Mouse (Mus musculus): ENCODE measurements around the gene Spag6. TPM values are rescaled to one million over a fixed set of nuclear protein-coding genes. Genes with fewer than 3 reads are reported as not detected.

Gene Spag6
- total RNA-seq, 2 experiments from 2014 or later, result 0.62 TPM; not detected in 1

GRCm38 (mm10) chr2:18714337-18714736 is 20.5 kb downstream of the Spag6 start:
- intact Hi-C loops (cut with DNase I; ENCODE audit: low total_unique reads), result no loop called here
- no peak for DNase-seq

GRCm38 (mm10) chr2:18718521-18718920 is 24.7 kb downstream of the Spag6 start:
- no peak for DNase-seq
- intact Hi-C loops (cut with DNase I; ENCODE audit: low total_unique reads), result no loop called here

- intact Hi-C loops (cut with DNase I; ENCODE audit: low total_unique reads), result no loop called here
- DNase-seq, result no peak
These were observed 28.5 kb downstream of the Spag6 start for GRCm38 (mm10) chr2:18722208-18722830.

GRCm38 (mm10) chr2:18724462-18724861 is 30.6 kb downstream of the Spag6 start:
- no peak for DNase-seq
- intact Hi-C loops (cut with DNase I; ENCODE audit: low total_unique reads), result no loop called here

- no peak for DNase-seq
- intact Hi-C loops (cut with DNase I; ENCODE audit: low total_unique reads), result no loop called here
These were observed 32.0 kb downstream of the Spag6 start for GRCm38 (mm10) chr2:18725880-18726279.

GRCm38 (mm10) chr2:18731718-18732117 is 37.9 kb downstream of the Spag6 start:
- intact Hi-C loops (cut with DNase I; ENCODE audit: low total_unique reads), result no loop called here
- no peak for DNase-seq

- intact Hi-C loops (cut with DNase I; ENCODE audit: low total_unique reads), result no loop called here
These were observed 40.7 kb downstream of the Spag6 start for GRCm38 (mm10) chr2:18734394-18735127.

GRCm38 (mm10) chr2:18737040-18737439 is 43.2 kb downstream of the Spag6 start:
- DNase-seq, result no peak
- intact Hi-C loops (cut with DNase I; ENCODE audit: low total_unique reads), result no loop called here

More at GRCm38 (mm10) chr2:18734394-18735127, 40.7 kb downstream of the Spag6 start:
- DNase-seq, result no peak

- DNase-seq, result no peak
- intact Hi-C loops (cut with DNase I; ENCODE audit: low total_unique reads), result no loop called here
These were observed 45.4 kb downstream of the Spag6 start for GRCm38 (mm10) chr2:18739216-18739615.

GRCm38 (mm10) chr2:18756144-18756543 is 62.3 kb downstream of the Spag6 start:
- intact Hi-C loops (cut with DNase I; ENCODE audit: low total_unique reads), result no loop called here
- DNase-seq, result no peak

GRCm38 (mm10) chr2:18764846-18765245 is 71.0 kb downstream of the Spag6 start:
- intact Hi-C loops (cut with DNase I; ENCODE audit: low total_unique reads), result loop anchor here (10.0 kb wide), 2 partner anchors 90 to 720 kb away; partner anchors contain the start of genes Bmi1, Commd3 and Skida1
- no peak for DNase-seq

- no peak for DNase-seq
- intact Hi-C loops (cut with DNase I; ENCODE audit: low total_unique reads), result loop anchor here (10.0 kb wide), 2 partner anchors 91 to 721 kb away; partner anchors contain the start of genes Bmi1, Commd3 and Skida1
These were observed 71.8 kb downstream of the Spag6 start for GRCm38 (mm10) chr2:18765481-18766249.

GRCm38 (mm10) chr2:18766441-18766820 is 72.6 kb downstream of the Spag6 start:
- no peak for DNase-seq
- intact Hi-C loops (cut with DNase I; ENCODE audit: low total_unique reads), result loop anchor here (10.0 kb wide), 2 partner anchors 92 to 722 kb away; partner anchors contain the start of genes Bmi1, Commd3 and Skida1

GRCm38 (mm10) chr2:18766821-18767541 is 73.1 kb downstream of the Spag6 start:
- intact Hi-C loops (cut with DNase I; ENCODE audit: low total_unique reads), result loop anchor here (10.0 kb wide), 2 partner anchors 92 to 722 kb away; partner anchors contain the start of genes Bmi1, Commd3 and Skida1
- DNase-seq, result peak; percentile 93

- intact Hi-C loops (cut with DNase I; ENCODE audit: low total_unique reads), result loop anchor here (10.0 kb wide), 2 partner anchors 94 to 724 kb away; partner anchors contain the start of genes Bmi1, Commd3 and Skida1
- no peak for DNase-seq
These were observed 74.6 kb downstream of the Spag6 start for GRCm38 (mm10) chr2:18768414-18768813.

- intact Hi-C loops (cut with DNase I; ENCODE audit: low total_unique reads), result no loop called here
- DNase-seq, result no peak
These were observed 78.6 kb downstream of the Spag6 start for GRCm38 (mm10) chr2:18772413-18772812.

GRCm38 (mm10) chr2:18774326-18774725 is 80.5 kb downstream of the Spag6 start:
- no peak for DNase-seq
- intact Hi-C loops (cut with DNase I; ENCODE audit: low total_unique reads), result no loop called here

GRCm38 (mm10) chr2:18778220-18778619 is 84.4 kb downstream of the Spag6 start:
- intact Hi-C loops (cut with DNase I; ENCODE audit: low total_unique reads), result no loop called here
- DNase-seq, result no peak

- intact Hi-C loops (cut with DNase I; ENCODE audit: low total_unique reads), result no loop called here
These were observed 86.0 kb downstream of the Spag6 start for GRCm38 (mm10) chr2:18779830-18780229.

More at GRCm38 (mm10) chr2:18779830-18780229, 86.0 kb downstream of the Spag6 start:
- DNase-seq, result no peak

All from gastrocnemius, postnatal 14 days (tissue).